Mouse (Mus musculus) cerebellum, postnatal 10 days (tissue): ENCODE results near the gene Tas2r122.
"Not testable (repeated sequence)": the region's sequence is repeated elsewhere in the genome, so short reads cannot be mapped to it uniquely, and the experiment has no call there.

Experiments
- DNase-seq, 2 experiments: peaks; one replicate each; pipeline ENCODE4 v3.0.0; 2021; ENCODE audit warnings: mixed read lengths in 2 of 2

Tas2r122 gene

DNA sequence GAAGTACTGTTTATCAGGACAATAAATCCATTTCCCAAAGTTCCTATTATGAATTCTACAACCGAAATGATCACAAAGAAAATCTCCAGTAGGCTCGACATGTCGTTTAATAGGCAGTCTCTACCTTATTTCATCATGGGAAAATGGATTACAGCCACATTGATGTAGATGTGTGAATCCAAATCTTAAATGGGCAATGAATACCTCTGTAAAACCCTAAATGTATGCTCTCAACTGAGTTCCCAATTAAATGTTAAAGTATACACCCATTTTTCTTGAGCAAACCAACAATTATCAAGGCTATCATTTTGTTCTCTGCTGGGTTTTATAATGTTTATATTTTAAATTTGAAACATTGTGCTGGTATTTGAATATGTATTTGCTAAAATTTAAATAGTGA, at the start of gene Tas2r122:
Gene Tas2r122 (minus strand): TSS at position 101 of the 400 bp plus-strand sequence.
- DNase-seq = no peak

DNA sequence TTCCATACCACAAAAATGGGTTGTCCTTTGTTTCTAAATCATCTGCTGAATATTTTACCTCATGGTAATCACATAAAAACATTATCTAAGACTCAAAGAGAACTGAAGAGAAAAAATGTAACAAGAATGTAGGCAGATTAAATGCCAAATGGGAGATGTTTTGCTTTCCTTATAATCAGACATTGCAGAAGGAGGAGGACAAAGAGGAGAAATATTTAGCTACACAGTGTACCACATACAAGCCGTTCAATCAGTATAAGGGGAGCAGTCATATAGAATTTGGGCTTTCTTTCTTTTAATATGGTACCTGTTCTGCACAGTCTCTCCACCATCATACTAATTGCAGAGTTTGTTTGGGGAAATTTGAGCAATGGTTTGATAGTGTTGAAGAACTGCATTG, 42.7 kb upstream of the Tas2r122 start, which contains the start of gene Tas2r124:
Gene Tas2r124 (plus strand): TSS at position 301 of the 400 bp plus-strand sequence.
- no peak for DNase-seq

DNA sequence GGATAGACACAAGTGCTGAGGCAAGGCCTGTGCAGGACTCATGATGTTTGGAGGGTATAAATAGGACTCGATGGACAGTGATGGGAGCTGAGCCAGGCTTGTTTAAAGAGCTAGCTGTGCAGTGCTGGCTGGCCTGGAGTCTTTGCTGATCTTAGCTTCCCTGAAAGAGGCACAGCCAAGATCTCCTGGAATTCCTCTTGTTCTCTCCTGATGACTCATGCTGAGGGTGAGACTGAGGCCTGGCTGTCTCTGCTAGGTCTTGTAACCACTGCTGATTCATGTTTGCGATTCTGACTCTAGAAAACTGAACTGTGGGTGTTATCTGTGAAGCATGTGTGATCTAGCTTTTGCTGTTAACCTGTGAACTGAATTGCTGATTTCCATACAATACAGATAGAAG, 38.5 kb upstream of the Tas2r122 start:
- no peak for DNase-seq

- no peak for DNase-seq
Measured at GRCm38 (mm10) chr6:132737935-132738334, 26.2 kb upstream of the Tas2r122 start, which contains the start of gene Tas2r115. Gene Tas2r115 (minus strand): TSS chr6:132738035.

- no peak for DNase-seq
Measured at GRCm38 (mm10) chr6:132700907-132701306, 10.8 kb downstream of the Tas2r122 start, which contains the start of gene Tas2r121. Gene Tas2r121 (minus strand): TSS chr6:132701007.

DNA sequence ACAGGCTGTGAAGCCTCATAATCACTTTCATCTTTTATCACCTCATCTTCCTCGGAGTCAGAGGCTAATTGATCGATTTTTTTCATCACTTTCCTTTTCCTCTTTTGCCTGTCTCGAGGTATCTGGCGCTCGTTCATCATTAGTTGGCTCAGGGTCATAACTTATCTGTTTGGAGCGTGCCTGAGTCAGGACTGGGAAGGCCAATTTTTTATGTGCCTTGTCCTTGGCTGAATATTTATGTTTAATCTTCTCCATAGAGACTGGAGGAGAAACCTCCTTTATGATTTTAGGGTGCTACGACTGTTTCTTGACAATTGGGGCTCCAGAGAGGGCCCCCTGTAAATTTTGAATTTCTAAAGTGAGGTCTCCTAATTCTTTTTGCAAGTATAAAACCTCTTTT, 20.1 kb downstream of the Tas2r122 start:
- not testable (repeated sequence) for DNase-seq
